Mouse (Mus musculus) embryonic fibroblast, embryonic 13.5 days (primary cell): Measurements from ENCODE around the gene Gm9913.

Experiments
- CTCF ChIP-seq: IDR thresholded peaks from 2 replicates; pipeline ENCODE4 v1.5.1; 2011; ENCODE audit warnings: mild to moderate bottlenecking, control low read depth, low read length, moderate library complexity, borderline replicate concordance; ENCODE audit not compliant: insufficient read depth
- POLR2A ChIP-seq: IDR thresholded peaks from 2 replicates; pipeline ENCODE4 v1.6.1; 2011; ENCODE audit warnings: low read depth, mild to moderate bottlenecking, control low read depth, low read length, moderate library complexity

GRCm38 (mm10) chr2:125516594-125516993 lies 11.7 kb downstream of the Gm9913 start:
- TF ChIP-seq CTCF (no peak), POLR2A (no peak)
